23 mouse cellular contexts compared by ENCODE assay signal in the genomic region with DNA sequence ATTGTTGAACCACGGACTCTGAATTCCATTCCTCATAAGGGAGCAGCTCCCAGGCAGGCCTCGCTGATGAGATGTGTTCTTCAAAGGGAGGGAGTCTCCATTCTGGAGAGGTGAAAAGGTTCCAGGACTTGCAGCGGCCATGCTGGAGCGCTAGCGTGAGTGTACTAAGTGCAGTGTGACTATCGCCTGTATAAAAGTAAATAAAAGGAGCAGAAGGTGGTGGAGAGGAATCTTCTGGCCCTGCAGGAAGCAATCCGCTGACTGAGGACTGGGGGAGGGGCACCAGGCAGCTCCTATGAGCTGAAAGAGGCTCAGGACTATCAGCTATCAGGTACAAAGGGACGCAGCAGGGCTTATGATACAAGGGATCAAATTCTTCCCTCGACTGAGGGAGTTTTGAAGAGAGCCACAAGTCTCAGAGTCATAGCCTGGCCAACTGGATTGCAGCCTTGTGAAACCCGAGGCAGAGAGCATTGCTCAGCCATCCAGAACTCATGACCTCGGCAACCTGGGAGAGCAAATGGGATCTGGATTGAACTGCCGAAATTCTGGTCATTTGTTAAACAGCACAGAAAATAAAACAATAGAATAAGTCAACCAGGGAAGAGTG. TPM values are rescaled to one million over a fixed set of nuclear protein-coding genes. Genes with fewer than 3 reads are reported as not detected.
DNase-seq lines count a peak whose midpoint lies in the region; ATAC-seq and TF ChIP-seq lines count a peak whose summit lies in the region.
"Had no signal": no experiment of that assay in that cellular context is flagged by ENCODE, and none has a peak within 500 bp of the region (broad histone marks: within the 10 kb centered on the region; RNA-seq: fewer than 3 reads in every experiment).

No protein-coding gene starts in this region.

- 0 out of 2 replicates have a peak, but pooled peaks cover 7% of the 10 kb centered on the region for H3K27me3 ChIP-seq in hindbrain, embryonic 10.5 days (ENCODE audit: insufficient read depth, poor library complexity, severe bottlenecking)
- no peaks in the 10 kb centered on the region for H3K27me3 ChIP-seq in hindbrain, postnatal 0 days (ENCODE audit: insufficient read depth, low read length)
- H3K27me3 ChIP-seq in embryonic facial prominence, embryonic 13.5 days = no peaks in the 10 kb centered on the region
- H3K27me3 ChIP-seq in kidney, embryonic 14.5 days (ENCODE audit: control insufficient read depth, insufficient read depth, low read length) = no peaks in the 10 kb centered on the region
- 0 out of 2 replicates have a peak, but pooled peaks cover 5% of the 10 kb centered on the region for H3K27me3 ChIP-seq in hindbrain, embryonic 14.5 days (ENCODE audit: control insufficient read depth, insufficient read depth, low read length)
- H3K27me3 ChIP-seq: intestine, embryonic 15.5 days; limb, embryonic 13.5 days had no signal

- no peak overlapping the region for H3K4me2 ChIP-seq in hindbrain, postnatal 0 days (ENCODE audit: low read depth, low read length)
- no peak overlapping the region for H3K4me2 ChIP-seq in embryonic facial prominence, embryonic 13.5 days
- 0 out of 2 replicates have a peak overlapping the region, but pooled peaks have one; percentile 17 for H3K4me2 ChIP-seq in kidney, embryonic 14.5 days (replicated peaks; ENCODE audit: low read depth, low read length)
- H3K4me2 ChIP-seq in hindbrain, embryonic 14.5 days (replicated peaks) = no peak overlapping the region
- H3K4me2 ChIP-seq: hindbrain, embryonic 12.5 days; intestine, embryonic 15.5 days; limb, embryonic 13.5 days had no signal

- H3K9ac ChIP-seq in hindbrain, postnatal 0 days (replicated peaks; ENCODE audit: low read length) = no peak overlapping the region
- no peak overlapping the region for H3K9ac ChIP-seq in embryonic facial prominence, embryonic 13.5 days
- H3K9ac ChIP-seq in kidney, embryonic 14.5 days (ENCODE audit: low read depth, low read length) = no peak overlapping the region
- no peak overlapping the region for H3K9ac ChIP-seq in hindbrain, embryonic 14.5 days
- H3K9ac ChIP-seq: hindbrain, embryonic 12.5 days; intestine, embryonic 15.5 days; limb, embryonic 13.5 days had no signal

- H3K36me3 ChIP-seq in hindbrain, embryonic 10.5 days = no peaks in the 10 kb centered on the region
- no peaks in the 10 kb centered on the region for H3K36me3 ChIP-seq in hindbrain, postnatal 0 days (ENCODE audit: insufficient read depth, low read length)
- no peaks in the 10 kb centered on the region for H3K36me3 ChIP-seq in embryonic facial prominence, embryonic 13.5 days
- no peaks in the 10 kb centered on the region for H3K36me3 ChIP-seq in kidney, embryonic 14.5 days (ENCODE audit: control insufficient read depth, insufficient read depth, low read length)
- H3K36me3 ChIP-seq in hindbrain, embryonic 14.5 days (replicated peaks; ENCODE audit: control insufficient read depth, insufficient read depth) = no peaks in the 10 kb centered on the region
- H3K36me3 ChIP-seq: hindbrain, embryonic 12.5 days; intestine, embryonic 15.5 days; limb, embryonic 13.5 days had no signal

- peak overlapping the region; percentile 66 for H3K27ac ChIP-seq in hindbrain, embryonic 10.5 days
- no peak overlapping the region for H3K27ac ChIP-seq in hindbrain, postnatal 0 days
- peak overlapping the region; percentile 88; the same call in 1 of the 2 replicates for H3K27ac ChIP-seq in embryonic facial prominence, embryonic 13.5 days
- H3K27ac ChIP-seq in kidney, embryonic 14.5 days (ENCODE audit: low read depth, low read length) = peak overlapping the region; percentile 77
- no peak overlapping the region for H3K27ac ChIP-seq in hindbrain, embryonic 14.5 days
- H3K27ac ChIP-seq: hindbrain, embryonic 12.5 days; intestine, embryonic 15.5 days; limb, embryonic 13.5 days had no signal

- no peak for DNase-seq in hindbrain, embryonic 10.5 days (ENCODE audit: low spot score)
- DNase-seq in hindbrain, postnatal 0 days (ENCODE audit: low spot score) = no peak
- DNase-seq in kidney, postnatal 4 days = peak; percentile 44 to 56
- DNase-seq in right cerebral cortex, adult 18-20 months = no peak
- DNase-seq in hindbrain, embryonic 14.5 days (ENCODE audit: low spot score) = no peak
- no peak for DNase-seq in heart, postnatal 10 days
- DNase-seq: cerebellum, postnatal 10 days; gastrocnemius, postnatal 10 days; layer of hippocampus, adult 9-11 months; thymus, postnatal 14 days had no signal

- H3K9me3 ChIP-seq in hindbrain, embryonic 10.5 days = no peaks in the 10 kb centered on the region
- H3K9me3 ChIP-seq in hindbrain, postnatal 0 days (ENCODE audit: low read length) = no peaks in the 10 kb centered on the region
- H3K9me3 ChIP-seq in embryonic facial prominence, embryonic 13.5 days = no peaks in the 10 kb centered on the region
- no peaks in the 10 kb centered on the region for H3K9me3 ChIP-seq in kidney, embryonic 14.5 days (ENCODE audit: control insufficient read depth, low read length)
- H3K9me3 ChIP-seq in hindbrain, embryonic 14.5 days (ENCODE audit: control insufficient read depth, low read length) = no peaks in the 10 kb centered on the region
- H3K9me3 ChIP-seq: hindbrain, embryonic 12.5 days; intestine, embryonic 15.5 days; limb, embryonic 13.5 days had no signal

- WGBS in hindbrain, embryonic 10.5 days = 24% methylated on average over 12 of the region's 12 CpGs
- 26% methylated on average over 12 of the region's 12 CpGs for WGBS in hindbrain, postnatal 0 days
- 27% methylated on average over 12 of the region's 12 CpGs for WGBS in embryonic facial prominence, embryonic 13.5 days
- 5% methylated on average over 12 of the region's 12 CpGs for WGBS in kidney, embryonic 14.5 days
- 31% methylated on average over 12 of the region's 12 CpGs for WGBS in hindbrain, embryonic 14.5 days

- TF ChIP-seq CTCF in hindbrain, postnatal 0 days (IDR thresholded peaks at IDR 0.05; ENCODE audit: low read depth) = no peak

- no peak for ATAC-seq in hindbrain, postnatal 0 days
- ATAC-seq in embryonic facial prominence, embryonic 13.5 days (ENCODE audit: insufficient number of reproducible peaks, insufficient read depth, low FRiP score, low TSS enrichment, low read depth) = no peak
- ATAC-seq in kidney, embryonic 14.5 days (ENCODE audit: low FRiP score, low TSS enrichment) = peak; percentile 80
- no peak for ATAC-seq in hindbrain, embryonic 14.5 days (ENCODE audit: low FRiP score)
- ATAC-seq: intestine, embryonic 15.5 days had no signal

- H3K4me3 ChIP-seq in hindbrain, embryonic 10.5 days = no peak overlapping the region
- H3K4me3 ChIP-seq in hindbrain, postnatal 0 days (ENCODE audit: low read length) = no peak overlapping the region
- H3K4me3 ChIP-seq in embryonic facial prominence, embryonic 13.5 days = no peak overlapping the region
- no peak overlapping the region for H3K4me3 ChIP-seq in kidney, embryonic 14.5 days (ENCODE audit: low read length)
- no peak overlapping the region for H3K4me3 ChIP-seq in hindbrain, embryonic 14.5 days (replicated peaks; ENCODE audit: low read length)
- H3K4me3 ChIP-seq: erythroblast, embryonic 14.5 days; hindbrain, embryonic 12.5 days; intestine, embryonic 15.5 days; limb, embryonic 13.5 days had no signal

- peaks cover 16% of the 10 kb centered on the region for H3K4me1 ChIP-seq in hindbrain, embryonic 10.5 days (replicated peaks)
- H3K4me1 ChIP-seq in hindbrain, postnatal 0 days (ENCODE audit: insufficient read depth, low read length) = no peaks in the 10 kb centered on the region
- peaks cover 63% of the 10 kb centered on the region for H3K4me1 ChIP-seq in embryonic facial prominence, embryonic 13.5 days
- H3K4me1 ChIP-seq in kidney, embryonic 14.5 days (ENCODE audit: control insufficient read depth, insufficient read depth, low read length) = peaks cover 58% of the 10 kb centered on the region
- no peaks in the 10 kb centered on the region for H3K4me1 ChIP-seq in hindbrain, embryonic 14.5 days (replicated peaks; ENCODE audit: control insufficient read depth, insufficient read depth, low read length)

- intact Hi-C loops in heart, postnatal 10 days (cut with DNase I) = no loop called here

RNA-seq across cellular contexts. Expression of gene Hs3st6, which starts 13.6 kb away (rescaled TPM):
- 1.5 and 2.0 TPM in 2 replicates for polyA plus RNA-seq in hindbrain, embryonic 10.5 days (2016; fragmentation: Nextera tagmentation; extraction: Ambion mirVana)
- not detected in 2 replicates for total RNA-seq in hindbrain, postnatal 0 days (2014; rRNA removed)
- polyA plus RNA-seq in hindbrain, postnatal 0 days (2015; fragmentation: Nextera tagmentation; extraction: Ambion mirVana) = 0.43 and 0.47 TPM in 2 replicates
- polyA plus RNA-seq in embryonic facial prominence, embryonic 13.5 days (2015; fragmentation: Nextera tagmentation; extraction: Ambion mirVana) = 17.9 and 21.6 TPM in 2 replicates
- polyA plus RNA-seq in kidney, embryonic 14.5 days (2014; fragmentation: Nextera tagmentation; extraction: Ambion mirVana) = 32.7 and 35.9 TPM in 2 replicates
- polyA plus RNA-seq in hindbrain, embryonic 14.5 days (2014; fragmentation: Nextera tagmentation; extraction: Ambion mirVana) = 0.36 TPM in 1 of 2 replicates, not detected in the other
- not detected for total RNA-seq in heart, postnatal 10 days (2021)
- total RNA-seq: megakaryocyte-erythroid progenitor cell, adult 5-6 weeks had no signal
- polyA plus RNA-seq: C2C12; erythroblast, embryonic 14.5 days had no signal

RNA-seq across cellular contexts. Expression of gene Msrb1, which starts 29.9 kb away (rescaled TPM):
- polyA plus RNA-seq in hindbrain, embryonic 10.5 days (2016; fragmentation: Nextera tagmentation; extraction: Ambion mirVana) = 21.4 and 23.4 TPM in 2 replicates
- 17.0 and 19.6 TPM in 2 replicates for total RNA-seq in hindbrain, postnatal 0 days (2014; rRNA removed)
- 22.7 and 25.5 TPM in 2 replicates for polyA plus RNA-seq in hindbrain, postnatal 0 days (2015; fragmentation: Nextera tagmentation; extraction: Ambion mirVana)
- 27.8 and 27.9 TPM in 2 replicates for polyA plus RNA-seq in embryonic facial prominence, embryonic 13.5 days (2015; fragmentation: Nextera tagmentation; extraction: Ambion mirVana)
- polyA plus RNA-seq in kidney, embryonic 14.5 days (2014; fragmentation: Nextera tagmentation; extraction: Ambion mirVana) = 35.2 and 39.0 TPM in 2 replicates
- 20.5 and 22.4 TPM in 2 replicates for polyA plus RNA-seq in hindbrain, embryonic 14.5 days (2014; fragmentation: Nextera tagmentation; extraction: Ambion mirVana)
- total RNA-seq in heart, postnatal 10 days (2021) = 100 to 1,000 TPM; 123 to 163 TPM

RNA-seq across cellular contexts. Expression of gene Meiob, which starts 37.7 kb away (rescaled TPM):
- 0.10 TPM in 1 of 2 replicates, not detected in the other for polyA plus RNA-seq in hindbrain, embryonic 10.5 days (2016; fragmentation: Nextera tagmentation; extraction: Ambion mirVana)
- total RNA-seq in hindbrain, postnatal 0 days (2014; rRNA removed) = not detected in 2 replicates
- 0.10 TPM in 1 of 2 replicates, not detected in the other for polyA plus RNA-seq in hindbrain, postnatal 0 days (2015; fragmentation: Nextera tagmentation; extraction: Ambion mirVana)
- 0.19 TPM in 1 of 2 replicates, not detected in the other for polyA plus RNA-seq in embryonic facial prominence, embryonic 13.5 days (2015; fragmentation: Nextera tagmentation; extraction: Ambion mirVana)
- 0.19 TPM in 1 of 2 replicates, not detected in the other for polyA plus RNA-seq in kidney, embryonic 14.5 days (2014; fragmentation: Nextera tagmentation; extraction: Ambion mirVana)
- polyA plus RNA-seq in hindbrain, embryonic 14.5 days (2014; fragmentation: Nextera tagmentation; extraction: Ambion mirVana) = not detected in 2 replicates
- not detected for total RNA-seq in heart, postnatal 10 days (2021)
- total RNA-seq: gastrocnemius, postnatal 10 days; left cerebral cortex, postnatal 10 days had no signal
- polyA plus RNA-seq: C2C12; erythroblast, embryonic 14.5 days; frontal cortex, adult 2 months; heart, embryonic 14.5 days; hindbrain, embryonic 12.5 days; intestine, embryonic 15.5 days; limb, embryonic 13.5 days; neural tube, embryonic 11.5 days; spleen, adult 2 months had no signal

RNA-seq across cellular contexts. Expression of gene Rpl3l, which starts 38.8 kb away (rescaled TPM):
- not detected in 2 replicates for polyA plus RNA-seq in hindbrain, embryonic 10.5 days (2016; fragmentation: Nextera tagmentation; extraction: Ambion mirVana)
- 1.3 TPM in 1 of 2 replicates, not detected in the other for total RNA-seq in hindbrain, postnatal 0 days (2014; rRNA removed)
- 0.41 and 0.52 TPM in 2 replicates for polyA plus RNA-seq in hindbrain, postnatal 0 days (2015; fragmentation: Nextera tagmentation; extraction: Ambion mirVana)
- not detected in 2 replicates for polyA plus RNA-seq in embryonic facial prominence, embryonic 13.5 days (2015; fragmentation: Nextera tagmentation; extraction: Ambion mirVana)
- not detected in 2 replicates for polyA plus RNA-seq in kidney, embryonic 14.5 days (2014; fragmentation: Nextera tagmentation; extraction: Ambion mirVana)
- 0.25 TPM in 1 of 2 replicates, not detected in the other for polyA plus RNA-seq in hindbrain, embryonic 14.5 days (2014; fragmentation: Nextera tagmentation; extraction: Ambion mirVana)
- total RNA-seq in heart, postnatal 10 days (2021) = 10 to 100 TPM; 67.3 to 69.8 TPM
- polyA plus RNA-seq: erythroblast, embryonic 14.5 days; hindbrain, embryonic 12.5 days; intestine, embryonic 15.5 days; limb, embryonic 13.5 days; neural tube, embryonic 11.5 days; spleen, adult 2 months had no signal

RNA-seq across cellular contexts. Expression of gene Ndufb10, which starts 42.1 kb away (rescaled TPM):
- polyA plus RNA-seq in hindbrain, embryonic 10.5 days (2016; fragmentation: Nextera tagmentation; extraction: Ambion mirVana) = 212 and 240 TPM in 2 replicates
- 135 and 157 TPM in 2 replicates for total RNA-seq in hindbrain, postnatal 0 days (2014; rRNA removed)
- polyA plus RNA-seq in hindbrain, postnatal 0 days (2015; fragmentation: Nextera tagmentation; extraction: Ambion mirVana) = 353 and 356 TPM in 2 replicates
- 217 and 229 TPM in 2 replicates for polyA plus RNA-seq in embryonic facial prominence, embryonic 13.5 days (2015; fragmentation: Nextera tagmentation; extraction: Ambion mirVana)
- 225 and 229 TPM in 2 replicates for polyA plus RNA-seq in kidney, embryonic 14.5 days (2014; fragmentation: Nextera tagmentation; extraction: Ambion mirVana)
- polyA plus RNA-seq in hindbrain, embryonic 14.5 days (2014; fragmentation: Nextera tagmentation; extraction: Ambion mirVana) = 308 and 347 TPM in 2 replicates
- total RNA-seq in heart, postnatal 10 days (2021) = 100 to 1,000 TPM; 845 to 899 TPM

Comparison
In these comparisons a context has a peak if more than half of its experiments do, and no peak if none do; other contexts are left out.
1. H3K27ac ChIP-seq: peak in hindbrain, embryonic 10.5 days (single experiment), embryonic facial prominence, embryonic 13.5 days (single experiment) and kidney, embryonic 14.5 days (single experiment); none in hindbrain, postnatal 0 days (single experiment) and hindbrain, embryonic 14.5 days (single experiment).
2. DNase-seq: peak in kidney, postnatal 4 days (2 of 2); none in hindbrain, embryonic 10.5 days (single experiment), hindbrain, postnatal 0 days (single experiment), right cerebral cortex, adult 18-20 months (single experiment), hindbrain, embryonic 14.5 days (single experiment) and heart, postnatal 10 days (0 of 2).